Mouse (Mus musculus): ENCODE measurements around the gene Tuba1a.

DNA sequence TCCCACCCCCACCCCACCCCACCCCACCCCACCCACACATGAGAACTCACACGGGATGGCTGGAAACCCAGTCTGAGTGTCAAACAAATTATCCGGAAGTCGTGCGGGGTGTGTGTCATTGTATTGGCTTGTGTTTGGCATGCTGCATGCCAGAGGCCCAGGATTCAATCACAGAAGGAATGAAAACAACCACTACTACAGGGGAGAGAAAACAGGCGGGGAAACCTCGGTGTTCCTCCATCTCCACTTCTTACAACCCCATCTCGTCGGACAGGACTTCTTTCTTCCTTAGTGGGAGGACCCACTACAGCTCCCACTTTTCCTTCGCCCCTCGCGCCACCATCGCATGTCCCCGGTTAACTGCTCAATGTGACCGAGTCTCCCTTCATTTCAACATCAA lies 36.4 kb downstream of the Tuba1a start:
- TF ChIP-seq CTCF (IDR thresholded peaks at IDR 0.05; ENCODE audit: low read depth) (no peak), EP300 (optimal IDR thresholded peaks at IDR 0.05) (no peak)

All from stomach, postnatal 0 days (tissue).